Mouse (Mus musculus) limb, embryonic 11.5 days (tissue): ENCODE results near the gene Ctnnd2. TPM values are rescaled to one million over a fixed set of nuclear protein-coding genes. Genes with fewer than 3 reads are reported as not detected.

Experiments
- ATAC-seq: fragments of 200-750 bp; cut with Nextera tagmentation; 2 replicates; pipeline ENCODE4 v1.8.0; 2017; ENCODE audit warnings: low read depth; ENCODE audit not compliant: insufficient number of reproducible peaks, low FRiP score, low TSS enrichment
- DNase-seq: peaks from one replicate; pipeline ENCODE4 v3.0.0-alpha.2; 2015; ENCODE audit warnings: low spot score
- H3K27ac ChIP-seq: fragments of 300-500 bp; sonication (generic); replicated peaks from 2 replicates; pipeline ENCODE4 v1.5.1; 2014; ENCODE audit warnings: low read depth, mild to moderate bottlenecking, low read length
- H3K27me3 ChIP-seq: fragments of 300-500 bp; sonication (generic); 2 replicates; pipeline ENCODE4 v1.6.1; 2014; ENCODE audit warnings: mild to moderate bottlenecking, low read length, mixed read lengths; ENCODE audit not compliant: control insufficient read depth, insufficient read depth
- H3K36me3 ChIP-seq: fragments of 300-500 bp; sonication (generic); 2 replicates; pipeline ENCODE4 v1.6.1; 2014; ENCODE audit warnings: mild to moderate bottlenecking, low read length, moderate library complexity, mixed read lengths; ENCODE audit not compliant: control insufficient read depth, insufficient read depth
- H3K4me1 ChIP-seq: fragments of 300-500 bp; sonication (generic); 2 replicates; pipeline ENCODE4 v1.6.1; 2014; ENCODE audit warnings: low read length, mixed read lengths; ENCODE audit not compliant: control insufficient read depth, insufficient read depth
- H3K4me2 ChIP-seq: fragments of 300-500 bp; sonication (generic); 2 replicates; pipeline ENCODE4 v1.6.1; 2014; ENCODE audit warnings: low read depth, mild to moderate bottlenecking, moderate library complexity; ENCODE audit not compliant: severe bottlenecking
- H3K4me3 ChIP-seq: fragments of 300-500 bp; sonication (generic); 2 replicates; pipeline ENCODE4 v1.5.1; 2014; ENCODE audit warnings: low read depth, low read length
- H3K9ac ChIP-seq: fragments of 300-500 bp; sonication (generic); 2 replicates; pipeline ENCODE4 v1.6.1; 2014; ENCODE audit warnings: mild to moderate bottlenecking, low read length
- H3K9me3 ChIP-seq: fragments of 300-500 bp; sonication (generic); 2 replicates; pipeline ENCODE4 v1.6.1; 2016; ENCODE audit warnings: low read length; ENCODE audit not compliant: control insufficient read depth
- WGBS: fragments of 180-500 bp; shearing (Covaris S2); extraction: QIAGEN DNeasy Blood & Tissue Kit; methylation state at CpG from one replicate; pipeline ENCODE4 v1.1.7; 2014; 5-methylcytosine and 5-hydroxymethylcytosine counted together
- polyA plus RNA-seq: library from polyadenylated mRNA; unstranded; fragments of >200 nt; fragmentation: Nextera tagmentation; extraction: Ambion mirVana; gene quantifications from 2 replicates; pipeline ENCODE4 v1.2.1, GENCODE M21; 2014

Gene Ctnnd2
- polyA plus RNA-seq, 1 experiment from 2014 or later: 2.5 TPM

DNA sequence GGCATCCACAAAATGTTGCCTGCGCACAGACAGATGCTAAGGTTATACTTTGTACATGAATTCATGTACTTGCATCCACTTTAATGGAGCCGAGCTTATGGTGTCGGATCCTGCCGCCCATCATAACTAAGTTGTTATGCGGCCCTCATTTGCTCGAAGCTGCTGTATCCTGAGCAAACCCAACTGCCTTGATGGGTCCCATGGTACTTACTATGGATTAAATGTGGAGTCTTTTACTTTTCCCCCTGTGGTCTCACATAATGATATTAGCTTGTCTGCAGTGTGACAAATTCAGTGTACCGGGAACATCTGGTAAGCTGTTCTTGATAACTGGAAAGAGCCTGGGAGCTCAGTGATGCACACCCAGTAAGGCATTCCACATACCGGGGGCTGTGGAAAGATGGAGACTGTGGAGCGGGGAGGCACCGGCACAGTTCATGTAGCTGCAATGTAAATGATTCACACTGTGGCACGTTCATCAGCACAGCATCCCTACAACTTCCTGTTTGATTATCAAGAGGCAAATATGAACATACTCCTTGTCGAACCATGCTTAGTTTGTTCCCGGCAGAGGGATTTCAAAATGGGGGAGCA lies 294.7 kb downstream of the Ctnnd2 start:
- H3K36me3 ChIP-seq: no peaks in the 10 kb centered on the region
- WGBS: 91% methylated on average over 13 of the region's 13 CpGs
- H3K9ac ChIP-seq: no peak overlapping the region
- H3K4me3 ChIP-seq: no peak overlapping the region
- H3K4me1 ChIP-seq: no peaks in the 10 kb centered on the region
- H3K9me3 ChIP-seq: no peaks in the 10 kb centered on the region
- ATAC-seq (no peak), DNase-seq (no peak)
- H3K27ac ChIP-seq: no peak overlapping the region
- H3K4me2 ChIP-seq: no peak overlapping the region
- no peaks in the 10 kb centered on the region for H3K27me3 ChIP-seq

DNA sequence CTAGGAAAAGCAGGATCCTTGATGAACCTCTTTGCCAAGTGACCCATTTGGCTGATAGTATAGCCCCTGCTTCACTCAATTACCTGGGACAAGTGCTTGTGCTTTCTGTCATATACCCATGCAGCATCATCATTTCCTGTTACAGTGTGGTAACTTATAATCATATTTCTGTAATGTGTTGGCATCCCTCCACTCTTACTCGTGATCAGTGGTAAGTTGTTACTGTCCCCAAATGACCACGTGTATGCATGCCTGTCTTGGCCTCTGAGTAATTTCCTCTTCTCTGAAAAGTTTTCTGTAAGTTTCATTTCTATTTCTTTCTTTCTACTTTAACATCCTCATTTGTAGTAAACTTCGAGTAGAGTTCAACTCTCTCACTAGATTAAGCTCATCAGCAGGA lies 296.4 kb downstream of the Ctnnd2 start:
- H3K9me3 ChIP-seq: no peaks in the 10 kb centered on the region
- DNase-seq: no peak
- WGBS: 77% methylated on average over 3 of the region's 3 CpGs
- H3K27me3 ChIP-seq: no peaks in the 10 kb centered on the region
- no peaks in the 10 kb centered on the region for H3K36me3 ChIP-seq
- no peak overlapping the region for H3K4me2 ChIP-seq
- H3K4me3 ChIP-seq: no peak overlapping the region
- no peaks in the 10 kb centered on the region for H3K4me1 ChIP-seq
- no peak for ATAC-seq
- H3K27ac ChIP-seq: no peak overlapping the region
- H3K9ac ChIP-seq: no peak overlapping the region

DNA sequence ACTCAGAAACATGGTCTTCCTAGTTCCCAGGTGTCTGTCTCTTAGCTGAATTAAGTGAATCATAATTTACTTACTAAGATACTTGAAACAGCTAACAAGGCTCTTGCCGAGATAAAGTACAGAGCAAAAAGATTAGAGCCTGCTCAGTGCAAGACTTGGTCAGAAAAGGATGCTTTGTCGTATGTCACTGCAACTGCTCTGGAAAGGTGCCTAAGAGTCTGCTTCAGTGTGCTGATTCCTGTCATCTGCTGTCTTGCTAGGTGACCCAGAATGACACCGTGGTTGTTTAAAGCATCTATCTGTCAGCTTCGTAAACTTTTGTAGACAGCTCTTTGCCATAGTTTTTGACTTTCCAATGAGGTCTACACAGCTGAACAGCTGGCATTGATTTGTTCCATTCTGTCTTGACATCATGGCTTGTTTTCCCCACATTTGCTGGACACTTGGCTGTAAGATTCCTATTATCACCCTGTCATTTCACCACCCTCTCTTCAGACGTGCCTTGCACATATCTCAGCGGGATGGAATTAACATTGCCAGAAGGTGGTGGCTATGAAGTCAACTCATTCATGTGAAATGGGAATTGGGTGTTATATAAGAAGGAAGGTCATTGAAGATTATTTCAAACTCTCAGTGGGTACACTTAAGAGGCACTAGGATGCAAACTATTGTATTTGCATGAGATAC lies 299.0 kb downstream of the Ctnnd2 start:
- ATAC-seq (no peak), DNase-seq (no peak)
- H3K27me3 ChIP-seq: no peaks in the 10 kb centered on the region
- no peak overlapping the region for H3K4me3 ChIP-seq
- WGBS: 59% methylated on average over 6 of the region's 6 CpGs
- H3K27ac ChIP-seq: no peak overlapping the region
- no peaks in the 10 kb centered on the region for H3K4me1 ChIP-seq
- no peaks in the 10 kb centered on the region for H3K36me3 ChIP-seq
- H3K9me3 ChIP-seq: no peaks in the 10 kb centered on the region
- H3K4me2 ChIP-seq: no peak overlapping the region
- H3K9ac ChIP-seq: no peak overlapping the region

DNA sequence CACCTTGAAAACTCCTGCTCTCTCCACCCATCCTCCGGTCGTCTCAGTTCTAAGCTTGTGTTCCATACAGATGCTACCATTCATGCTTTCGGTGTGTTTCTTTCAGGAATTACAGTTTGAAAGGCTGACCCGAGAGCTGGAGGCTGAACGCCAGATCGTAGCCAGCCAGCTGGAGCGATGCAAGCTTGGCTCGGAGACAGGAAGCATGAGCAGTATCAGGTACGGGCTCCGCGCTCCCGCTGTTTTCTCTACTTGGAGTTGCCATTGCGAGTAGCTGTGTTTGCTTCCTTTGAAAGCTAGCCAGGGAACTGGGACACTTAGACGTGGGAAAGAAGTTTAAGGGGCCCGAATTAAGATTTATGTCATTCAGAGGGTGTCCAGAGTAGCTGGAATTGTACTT lies 308.3 kb downstream of the Ctnnd2 start:
- no peak for DNase-seq
- WGBS: 80% methylated on average over 15 of the region's 15 CpGs

DNA sequence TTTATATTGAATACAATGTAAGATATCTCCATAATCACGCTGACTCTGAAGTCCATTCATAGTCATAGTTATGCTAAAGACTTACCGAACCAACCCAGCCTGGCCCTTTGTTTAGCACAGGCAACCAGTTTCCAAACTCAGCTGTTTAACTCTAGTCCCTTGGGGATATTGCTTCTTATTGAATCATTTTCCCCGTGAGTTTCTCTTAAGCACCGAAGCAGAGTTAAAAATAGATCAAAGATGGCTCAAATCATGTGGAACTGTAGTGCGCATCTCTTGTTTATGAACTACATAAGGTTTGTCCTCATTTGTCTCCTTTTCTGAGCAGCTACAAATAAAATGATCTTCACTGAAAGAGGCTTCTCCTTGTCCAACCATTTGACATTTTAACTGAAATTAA lies 334.1 kb downstream of the Ctnnd2 start:
- ATAC-seq: no peak
- WGBS: 80% methylated on average over 5 of the region's 5 CpGs
- Histone ChIP-seq H3K4me1 (no peaks in the 10 kb centered on the region), H3K9ac (no peak overlapping the region), H3K27ac (no peak overlapping the region), H3K36me3 (no peaks in the 10 kb centered on the region), H3K9me3 (no peaks in the 10 kb centered on the region), H3K4me3 (no peak overlapping the region), H3K4me2 (no peak overlapping the region), H3K27me3 (no peaks in the 10 kb centered on the region)
- no peak for DNase-seq

More for the DNA sequence above, 308.3 kb downstream of the Ctnnd2 start:
- H3K9ac ChIP-seq: no peak overlapping the region
- no peaks in the 10 kb centered on the region for H3K9me3 ChIP-seq
- no peak overlapping the region for H3K4me3 ChIP-seq
- no peak for ATAC-seq
- no peaks in the 10 kb centered on the region for H3K27me3 ChIP-seq
- no peaks in the 10 kb centered on the region for H3K36me3 ChIP-seq
- H3K4me1 ChIP-seq: no peaks in the 10 kb centered on the region
- H3K27ac ChIP-seq: no peak overlapping the region
- no peak overlapping the region for H3K4me2 ChIP-seq

DNA sequence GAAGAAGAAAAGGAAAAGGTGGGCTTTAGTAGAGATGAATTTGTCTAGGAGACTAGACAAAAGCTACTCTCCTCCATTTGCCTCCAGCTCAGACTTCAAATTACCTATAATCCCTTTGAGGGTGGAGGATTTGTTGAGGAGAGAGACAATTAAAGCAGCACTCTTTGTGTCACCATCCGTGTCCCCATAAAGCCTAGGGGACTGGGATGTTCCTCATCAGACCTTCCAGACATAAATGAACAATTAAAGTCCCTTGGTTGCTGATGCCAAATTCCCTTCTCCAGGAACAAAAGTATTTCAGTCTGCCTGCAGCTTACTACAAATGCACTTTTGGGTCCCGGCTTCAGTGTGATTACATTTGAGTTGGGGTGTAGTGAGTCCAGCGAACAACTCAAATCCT lies 340.1 kb downstream of the Ctnnd2 start:
- no peaks in the 10 kb centered on the region for H3K4me1 ChIP-seq
- no peaks in the 10 kb centered on the region for H3K36me3 ChIP-seq
- DNase-seq (no peak), ATAC-seq (no peak)
- no peak overlapping the region for H3K4me2 ChIP-seq
- no peaks in the 10 kb centered on the region for H3K27me3 ChIP-seq
- no peak overlapping the region for H3K27ac ChIP-seq
- H3K9ac ChIP-seq: no peak overlapping the region
- no peaks in the 10 kb centered on the region for H3K9me3 ChIP-seq
- 73% methylated on average over 3 of the region's 3 CpGs for WGBS
- H3K4me3 ChIP-seq: no peak overlapping the region

DNA sequence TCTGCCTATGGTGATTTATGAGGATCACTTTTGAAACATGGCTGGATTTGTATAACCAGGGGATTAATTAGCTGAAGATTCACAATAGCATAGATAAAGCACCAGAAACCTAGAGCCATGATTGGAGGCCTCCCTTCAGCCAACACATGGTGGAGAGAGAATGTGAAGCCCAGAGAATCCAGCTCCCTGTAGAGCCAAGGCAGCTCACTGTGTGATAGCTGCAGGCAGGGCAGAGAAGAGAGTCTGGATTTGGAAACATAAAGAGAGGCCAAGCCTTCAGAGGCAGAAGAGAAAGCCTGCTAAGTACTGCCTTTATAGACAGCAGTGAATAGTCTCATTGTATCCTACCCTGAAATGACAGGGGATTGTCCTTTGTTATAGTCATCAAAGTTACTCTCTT lies 340.7 kb downstream of the Ctnnd2 start:
- no peak for DNase-seq
- H3K27ac ChIP-seq: no peak overlapping the region
- no peak overlapping the region for H3K4me2 ChIP-seq
- no peaks in the 10 kb centered on the region for H3K27me3 ChIP-seq
- H3K9ac ChIP-seq: no peak overlapping the region
- no peaks in the 10 kb centered on the region for H3K36me3 ChIP-seq
- ATAC-seq: no peak
- no peaks in the 10 kb centered on the region for H3K4me1 ChIP-seq
- H3K4me3 ChIP-seq: no peak overlapping the region
- no peaks in the 10 kb centered on the region for H3K9me3 ChIP-seq

DNA sequence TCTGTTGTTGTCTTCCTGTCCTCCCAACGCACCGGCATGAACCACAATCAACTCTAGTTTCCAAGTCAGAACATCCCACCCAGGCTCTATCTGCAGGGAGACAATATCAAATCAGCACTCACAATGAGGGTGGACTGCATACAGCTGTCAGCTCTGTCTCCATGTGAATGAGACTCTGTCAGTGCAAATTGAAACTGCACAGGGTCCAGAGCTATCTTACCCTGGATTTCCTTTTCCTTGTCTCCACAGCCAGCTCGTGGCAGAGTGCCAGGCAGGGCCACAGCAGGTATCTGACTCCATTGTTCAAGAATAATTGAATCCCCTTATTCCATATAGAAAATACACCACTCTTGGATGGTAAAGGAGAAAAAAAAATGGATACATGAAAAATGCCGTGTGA lies 343.0 kb downstream of the Ctnnd2 start:
- Histone ChIP-seq H3K9me3 (no peaks in the 10 kb centered on the region), H3K4me3 (no peak overlapping the region), H3K36me3 (no peaks in the 10 kb centered on the region), H3K9ac (no peak overlapping the region), H3K4me1 (no peaks in the 10 kb centered on the region), H3K27ac (no peak overlapping the region), H3K27me3 (no peaks in the 10 kb centered on the region), H3K4me2 (no peak overlapping the region)
- ATAC-seq: no peak
- WGBS: 86% methylated on average over 4 of the region's 4 CpGs
- no peak for DNase-seq

DNA sequence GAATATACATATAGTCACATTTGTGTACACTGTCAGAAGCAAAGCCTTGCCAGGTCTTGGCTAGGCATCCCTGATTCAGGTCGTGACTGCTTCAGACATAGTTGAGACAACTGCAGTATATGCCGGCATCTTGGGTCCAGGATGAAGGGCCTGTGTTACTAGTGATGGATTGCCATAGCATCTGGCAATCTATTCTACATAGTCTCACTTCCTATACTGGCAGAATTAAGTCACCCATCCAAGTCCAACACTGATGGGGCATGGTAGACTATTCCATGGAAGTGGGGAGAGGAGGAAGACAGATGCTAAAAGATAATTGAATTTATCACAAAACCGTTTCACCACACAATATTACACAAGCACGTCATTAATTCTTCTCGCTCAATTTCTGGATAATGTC lies 369.1 kb downstream of the Ctnnd2 start:
- WGBS: 87% methylated on average over 5 of the region's 5 CpGs
- ATAC-seq: no peak
- no peak overlapping the region for H3K4me2 ChIP-seq

More for the DNA sequence above, 369.1 kb downstream of the Ctnnd2 start:
- Histone ChIP-seq H3K4me3 (no peak overlapping the region), H3K9me3 (no peaks in the 10 kb centered on the region), H3K4me1 (no peaks in the 10 kb centered on the region), H3K27me3 (no peaks in the 10 kb centered on the region), H3K27ac (no peak overlapping the region), H3K36me3 (no peaks in the 10 kb centered on the region), H3K9ac (no peak overlapping the region)
- DNase-seq: no peak
